Mouse (Mus musculus) heart, embryonic 12.5 days (tissue): ENCODE results near the gene Atp1b1. TPM values are rescaled to one million over a fixed set of nuclear protein-coding genes. Genes with fewer than 3 reads are reported as not detected.

Experiments
- ATAC-seq: fragments of 200-750 bp; cut with Nextera tagmentation; 2 replicates; pipeline ENCODE4 v1.8.0; 2017; ENCODE audit warnings: moderate TSS enrichment, moderate library complexity; ENCODE audit not compliant: insufficient number of reproducible peaks, low FRiP score
- H3K27ac ChIP-seq: fragments of 300-500 bp; sonication (generic); 2 replicates; pipeline ENCODE4 v1.5.1; 2016; ENCODE audit warnings: mild to moderate bottlenecking, moderate library complexity; ENCODE audit not compliant: poor library complexity, severe bottlenecking
- H3K27me3 ChIP-seq: fragments of 300-500 bp; sonication (generic); replicated peaks from 2 replicates; pipeline ENCODE4 v1.6.1; 2016; ENCODE audit warnings: mild to moderate bottlenecking, moderate library complexity
- H3K36me3 ChIP-seq: fragments of 300-500 bp; sonication (generic); 2 replicates; pipeline ENCODE4 v1.6.1; 2016; ENCODE audit warnings: mild to moderate bottlenecking, moderate library complexity
- H3K4me1 ChIP-seq: fragments of 300-500 bp; sonication (generic); replicated peaks from 2 replicates; pipeline ENCODE4 v1.6.1; 2016; ENCODE audit warnings: mild to moderate bottlenecking
- H3K4me2 ChIP-seq: fragments of 300-500 bp; sonication (generic); 2 replicates; pipeline ENCODE4 v1.6.1; 2016; ENCODE audit warnings: mild to moderate bottlenecking, moderate library complexity
- H3K4me3 ChIP-seq: fragments of 300-500 bp; sonication (generic); 2 replicates; pipeline ENCODE4 v1.5.1; 2016; ENCODE audit warnings: mild to moderate bottlenecking
- H3K9ac ChIP-seq: fragments of 300-500 bp; sonication (generic); 2 replicates; pipeline ENCODE4 v1.6.1; 2016; ENCODE audit warnings: mild to moderate bottlenecking, moderate library complexity
- H3K9me3 ChIP-seq: fragments of 300-500 bp; sonication (generic); replicated peaks from 2 replicates; pipeline ENCODE4 v1.6.1; 2016; ENCODE audit warnings: mild to moderate bottlenecking, moderate library complexity
- WGBS: fragments of 180-500 bp; shearing (Covaris S2); methylation state at CpG from one replicate; pipeline ENCODE4 v1.1.7; 2016; 5-methylcytosine and 5-hydroxymethylcytosine counted together
- polyA plus RNA-seq: library from polyadenylated mRNA; unstranded; fragments of >200 nt; fragmentation: Nextera tagmentation; extraction: Ambion mirVana; gene quantifications from 2 replicates; pipeline ENCODE4 v1.2.1, GENCODE M21; 2016

The Atp1b1 gene
- polyA plus RNA-seq, 1 experiment from 2014 or later, result 416 TPM

GRCm38 (mm10) chr1:164389743-164390142 is 68.4 kb downstream of the Atp1b1 start:
- H3K9ac ChIP-seq, result no peak overlapping the region
- H3K9me3 ChIP-seq, result no peaks in the 10 kb centered on the region
- no peaks in the 10 kb centered on the region for H3K27me3 ChIP-seq
- H3K36me3 ChIP-seq, result no peaks in the 10 kb centered on the region
- no peak for ATAC-seq
- H3K27ac ChIP-seq, result no peak overlapping the region
- H3K4me3 ChIP-seq, result no peak overlapping the region
- H3K4me1 ChIP-seq, result peaks cover 17% of the 10 kb centered on the region
- 87% methylated on average over 4 of the region's 4 CpGs for WGBS
- H3K4me2 ChIP-seq, result no peak overlapping the region

Other genes starting within 250 kb of the Atp1b1 start
- gene Slc19a2, start 209.3 kb downstream of the Atp1b1 start, polyA plus RNA-seq, result 10.9 and 11.0 TPM in 2 replicates
- gene Ccdc181, start 182.8 kb downstream of the Atp1b1 start, polyA plus RNA-seq, result 9.3 and 9.7 TPM in 2 replicates
- gene Nme7, start 154.2 kb downstream of the Atp1b1 start, polyA plus RNA-seq, result 17.6 and 17.7 TPM in 2 replicates
- 28.0 and 29.9 TPM in 2 replicates for gene Blzf1, start 150.9 kb downstream of the Atp1b1 start, polyA plus RNA-seq